Mouse (Mus musculus) intestine, postnatal 0 days (tissue): ENCODE data around the gene Serpinf2. TPM values are rescaled to one million over a fixed set of nuclear protein-coding genes. Genes with fewer than 3 reads are reported as not detected.

Experiments
- ATAC-seq: fragments of 200-750 bp; cut with Nextera tagmentation; 2 replicates; pipeline ENCODE4 v1.8.0; 2017; ENCODE audit warnings: mild to moderate bottlenecking, moderate TSS enrichment, moderate library complexity
- H3K27ac ChIP-seq: fragments of 300-500 bp; sonication (generic); 2 replicates; pipeline ENCODE4 v1.5.1; 2014; ENCODE audit warnings: mild to moderate bottlenecking, low read depth, low read length, moderate library complexity
- H3K27me3 ChIP-seq: fragments of 300-500 bp; sonication (generic); replicated peaks from 2 replicates; pipeline ENCODE4 v1.6.1; 2014; ENCODE audit warnings: low read length, mixed read lengths; ENCODE audit not compliant: control insufficient read depth, insufficient read depth
- H3K36me3 ChIP-seq: fragments of 300-500 bp; sonication (generic); 2 replicates; pipeline ENCODE4 v1.6.1; 2014; ENCODE audit warnings: mild to moderate bottlenecking, moderate library complexity; ENCODE audit not compliant: control insufficient read depth, insufficient read depth
- H3K4me1 ChIP-seq: fragments of 300-500 bp; sonication (generic); replicated peaks from 2 replicates; pipeline ENCODE4 v1.6.1; 2014; ENCODE audit warnings: antibody characterized with exemption, low read length, mixed read lengths; ENCODE audit not compliant: control insufficient read depth, insufficient read depth
- H3K4me2 ChIP-seq: fragments of 300-500 bp; sonication (generic); replicated peaks from 2 replicates; pipeline ENCODE4 v1.6.1; 2014; ENCODE audit warnings: low read depth, mild to moderate bottlenecking, moderate library complexity
- H3K4me3 ChIP-seq: fragments of 300-500 bp; sonication (generic); 2 replicates; pipeline ENCODE4 v1.5.1; 2014; ENCODE audit warnings: low read depth, low read length
- H3K9ac ChIP-seq: fragments of 300-500 bp; sonication (generic); 2 replicates; pipeline ENCODE4 v1.6.1; 2014; ENCODE audit warnings: mild to moderate bottlenecking, low read depth, low read length
- H3K9me3 ChIP-seq: fragments of 300-500 bp; sonication (generic); 2 replicates; pipeline ENCODE4 v1.6.1; 2016; ENCODE audit warnings: mixed run types; ENCODE audit not compliant: control insufficient read depth
- CTCF ChIP-seq: sonication (generic); IDR thresholded peaks from 2 replicates; pipeline ENCODE4 v1.5.1; 2016; ENCODE audit warnings: low read depth, mild to moderate bottlenecking, control low read depth, antibody characterized with exemption, moderate library complexity
- WGBS: fragments of 180-500 bp; shearing (Covaris S2); extraction: QIAGEN DNeasy Blood & Tissue Kit; methylation state at CpG from one replicate; pipeline ENCODE4 v1.1.7; 2014; 5-methylcytosine and 5-hydroxymethylcytosine counted together
- polyA plus RNA-seq: library from polyadenylated mRNA; unstranded; fragments of >200 nt; fragmentation: Nextera tagmentation; extraction: Ambion mirVana; gene quantifications from 2 replicates; pipeline ENCODE4 v1.2.1, GENCODE M21; 2015

Serpinf2 gene
- polyA plus RNA-seq, 1 experiment from 2014 or later: 2.7 TPM

DNA sequence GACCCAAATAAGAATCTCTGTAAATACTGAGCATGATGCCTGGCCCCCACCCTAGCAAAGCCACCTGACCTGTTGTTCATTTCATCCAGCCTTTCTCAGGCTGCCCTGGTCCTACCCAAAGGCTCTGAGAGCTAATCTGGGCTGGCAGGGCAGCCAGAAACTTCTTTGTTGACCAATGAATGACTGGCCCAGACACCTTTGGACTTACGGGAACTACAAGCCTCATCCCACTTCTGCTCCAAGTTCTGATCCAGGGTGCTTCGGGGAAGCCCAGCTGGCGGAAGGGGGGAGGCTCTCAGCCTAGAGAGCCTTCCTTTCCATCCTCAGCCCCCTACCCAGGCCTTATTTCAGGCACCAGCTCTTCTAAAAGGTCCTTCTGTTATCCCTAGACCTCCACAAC lies 587 bp downstream of the Serpinf2 start:
- H3K9ac ChIP-seq: no peak overlapping the region
- no peaks in the 10 kb centered on the region for H3K4me1 ChIP-seq
- H3K9me3 ChIP-seq: no peaks in the 10 kb centered on the region
- peaks cover 24% of the 10 kb centered on the region for H3K36me3 ChIP-seq
- H3K4me2 ChIP-seq: no peak overlapping the region
- ATAC-seq: no peak
- TF ChIP-seq CTCF: no peak
- no peak overlapping the region for H3K4me3 ChIP-seq
- H3K27ac ChIP-seq: no peak overlapping the region
- H3K27me3 ChIP-seq: no peaks in the 10 kb centered on the region
- WGBS: 73% methylated on average over 3 of the region's 3 CpGs

DNA sequence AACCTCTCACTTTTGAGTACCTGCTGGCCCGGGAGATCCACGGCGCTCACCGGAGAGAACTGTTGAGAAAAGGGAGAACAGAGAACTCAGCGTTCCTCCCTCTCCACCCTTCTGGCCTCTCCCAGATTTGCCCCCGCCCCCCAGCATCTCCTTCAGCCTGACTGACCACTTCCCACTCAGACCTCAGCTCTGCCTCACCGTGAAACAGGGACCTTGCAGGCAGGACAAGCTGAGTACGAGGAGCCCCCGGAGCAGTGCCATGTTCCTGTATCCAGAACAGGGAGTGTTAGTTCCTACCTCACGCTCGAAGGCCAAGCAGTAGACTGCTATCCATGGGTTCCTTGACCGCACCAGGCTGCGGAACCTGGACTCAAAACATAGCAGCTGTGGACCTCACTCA lies 1.2 kb downstream of the Serpinf2 start:
- H3K9ac ChIP-seq: no peak overlapping the region
- H3K36me3 ChIP-seq: peaks cover 18% of the 10 kb centered on the region
- WGBS: 84% methylated on average over 13 of the region's 13 CpGs
- no peaks in the 10 kb centered on the region for H3K4me1 ChIP-seq
- no peaks in the 10 kb centered on the region for H3K9me3 ChIP-seq
- H3K27me3 ChIP-seq: no peaks in the 10 kb centered on the region
- no peak overlapping the region for H3K27ac ChIP-seq
- no peak overlapping the region for H3K4me2 ChIP-seq
- ATAC-seq: no peak
- no peak for TF ChIP-seq CTCF
- no peak overlapping the region for H3K4me3 ChIP-seq

DNA sequence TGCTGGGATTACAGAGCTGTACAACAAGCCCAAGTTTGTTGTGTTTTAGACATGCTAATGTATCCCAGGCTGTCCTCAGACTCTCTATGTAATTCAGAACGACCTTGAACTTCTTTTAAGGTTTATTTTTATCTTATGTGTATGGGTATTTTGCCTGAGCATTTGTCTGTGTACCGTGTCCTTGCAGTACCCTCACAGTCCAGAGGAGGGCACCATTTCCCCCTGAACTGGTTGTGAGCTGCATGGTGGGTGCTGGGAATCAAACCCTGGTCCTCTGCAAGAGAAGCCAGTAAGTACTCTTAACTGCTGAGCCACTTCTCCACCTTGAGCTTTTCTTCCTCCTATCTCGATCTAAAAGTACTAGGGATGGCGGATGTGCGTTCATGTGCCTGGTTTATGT lies 5.3 kb downstream of the Serpinf2 start:
- TF ChIP-seq CTCF: peak; percentile 45
- no peaks in the 10 kb centered on the region for H3K9me3 ChIP-seq
- no peak for ATAC-seq
- H3K9ac ChIP-seq: no peak overlapping the region
- no peaks in the 10 kb centered on the region for H3K4me1 ChIP-seq
- H3K36me3 ChIP-seq: no peaks in the 10 kb centered on the region
- H3K4me3 ChIP-seq: no peak overlapping the region
- no peaks in the 10 kb centered on the region for H3K27me3 ChIP-seq
- H3K4me2 ChIP-seq: no peak overlapping the region
- WGBS: 86% methylated on average over 5 of the region's 5 CpGs
- no peak overlapping the region for H3K27ac ChIP-seq

DNA sequence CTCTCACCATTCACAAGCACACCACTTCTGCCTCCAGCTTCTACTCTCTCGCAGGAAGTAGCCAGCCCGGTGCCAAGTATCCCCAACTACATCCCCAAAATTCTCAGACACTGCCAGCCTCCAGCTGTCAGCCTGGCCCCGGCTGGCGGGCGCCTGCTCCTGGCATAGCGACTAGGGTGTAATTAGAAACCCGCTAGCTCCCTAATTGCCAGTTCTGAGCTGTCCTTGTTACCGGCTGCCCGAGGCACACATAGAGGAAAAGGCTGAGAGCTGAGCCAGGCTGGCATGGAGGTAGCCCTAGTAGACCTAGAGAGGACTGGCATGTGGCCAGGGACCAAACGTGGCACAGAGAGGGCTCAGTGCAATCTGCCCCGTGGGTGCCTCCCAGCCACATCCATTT lies 8.1 kb downstream of the Serpinf2 start:
- no peaks in the 10 kb centered on the region for H3K36me3 ChIP-seq
- H3K27ac ChIP-seq: no peak overlapping the region; the same call in 1 of the 2 replicates
- H3K4me3 ChIP-seq: no peak overlapping the region
- no peaks in the 10 kb centered on the region for H3K4me1 ChIP-seq
- no peak overlapping the region for H3K4me2 ChIP-seq
- H3K27me3 ChIP-seq: no peaks in the 10 kb centered on the region
- H3K9ac ChIP-seq: no peak overlapping the region
- no peaks in the 10 kb centered on the region for H3K9me3 ChIP-seq
- no peak for ATAC-seq
- WGBS: 90% methylated on average over 11 of the region's 11 CpGs
- no peak for TF ChIP-seq CTCF

DNA sequence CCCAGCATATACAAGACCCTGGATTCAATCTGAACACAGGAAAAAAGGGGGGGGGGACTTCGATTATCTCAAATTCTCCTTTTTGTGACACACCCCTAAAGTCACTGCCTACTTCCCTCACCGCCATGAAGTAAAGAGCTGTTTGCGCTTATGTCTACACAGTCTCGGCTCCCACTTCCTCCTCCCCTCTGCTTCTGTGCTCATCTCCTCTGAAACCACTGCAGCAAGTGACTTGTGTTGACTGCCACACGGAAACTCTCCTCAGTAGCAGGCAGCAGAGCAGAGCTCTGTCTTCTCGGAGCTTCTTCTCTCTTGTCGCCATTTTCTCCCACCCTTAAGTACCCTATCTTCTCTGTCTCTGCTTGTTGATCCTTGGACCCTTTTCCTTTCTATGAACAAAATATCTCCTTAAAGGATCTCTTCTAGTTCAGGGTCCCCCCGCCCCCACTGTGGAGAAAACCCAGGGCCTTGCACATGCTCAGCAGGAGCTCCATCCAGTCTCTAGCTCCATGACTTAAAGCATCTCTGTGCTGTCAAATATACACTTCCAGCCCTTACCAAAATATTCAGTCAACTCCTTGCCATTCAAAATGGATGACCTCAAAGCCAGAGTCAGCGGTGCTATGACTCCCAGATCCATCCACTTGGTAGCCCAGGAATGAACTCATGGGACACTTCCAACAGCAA lies 10.2 kb downstream of the Serpinf2 start:
- WGBS: 73% methylated on average over 9 of the region's 9 CpGs
- H3K9me3 ChIP-seq: no peaks in the 10 kb centered on the region
- H3K9ac ChIP-seq: no peak overlapping the region
- no peaks in the 10 kb centered on the region for H3K27me3 ChIP-seq
- ATAC-seq: no peak
- no peak overlapping the region for H3K4me3 ChIP-seq
- no peak overlapping the region for H3K27ac ChIP-seq
- no peaks in the 10 kb centered on the region for H3K4me1 ChIP-seq
- H3K36me3 ChIP-seq: no peaks in the 10 kb centered on the region
- no peak overlapping the region for H3K4me2 ChIP-seq
- no peak for TF ChIP-seq CTCF

GRCm38 (mm10) chr11:75424459-75424858 lies 14.9 kb downstream of the Serpinf2 start:
- no peaks in the 10 kb centered on the region for H3K36me3 ChIP-seq

More at GRCm38 (mm10) chr11:75424459-75424858, 14.9 kb downstream of the Serpinf2 start:
- H3K4me3 ChIP-seq: no peak overlapping the region
- H3K9ac ChIP-seq: no peak overlapping the region
- H3K9me3 ChIP-seq: no peaks in the 10 kb centered on the region
- no peak overlapping the region for H3K27ac ChIP-seq
- H3K4me2 ChIP-seq: no peak overlapping the region
- H3K4me1 ChIP-seq: no peaks in the 10 kb centered on the region
- 60% methylated on average over 3 of the region's 3 CpGs for WGBS
- no peaks in the 10 kb centered on the region for H3K27me3 ChIP-seq
- peak; percentile 87 for ATAC-seq
- no peak for TF ChIP-seq CTCF
